ENCODE assay signal across 10 mouse cellular contexts in genomic region chr10:115328514-115328913, GRCm38 (mm10). TPM values are rescaled to one million over a fixed set of nuclear protein-coding genes. Genes with fewer than 3 reads are reported as not detected.
A peak's percentile ranks its signal among the peaks of the same experiment; 100 is the strongest.
DNase-seq lines count a peak whose midpoint lies in the region; ATAC-seq and TF ChIP-seq lines count a peak whose summit lies in the region.
"Had no signal": no experiment of that assay in that cellular context is flagged by ENCODE, and none has a peak within 500 bp of the region (broad histone marks: within the 10 kb centered on the region; RNA-seq: fewer than 3 reads in every experiment).

No protein-coding gene starts in this region.

- H3K27ac ChIP-seq in gastrocnemius, adult 2 months, result peak overlapping the region; percentile 64
- H3K27ac ChIP-seq in hindbrain, embryonic 11.5 days (ENCODE audit: low read depth, low read length), result no peak overlapping the region
- H3K27ac ChIP-seq: embryonic facial prominence, embryonic 13.5 days; hindbrain, embryonic 10.5 days had no signal

- no peak overlapping the region for H3K9ac ChIP-seq in hindbrain, embryonic 11.5 days (ENCODE audit: low read depth, low read length)
- H3K9ac ChIP-seq: embryonic facial prominence, embryonic 13.5 days had no signal

- H3K4me3 ChIP-seq in gastrocnemius, adult 2 months, result no peak overlapping the region
- H3K4me3 ChIP-seq in hindbrain, embryonic 11.5 days (ENCODE audit: low read depth, low read length), result no peak overlapping the region
- H3K4me3 ChIP-seq: embryonic facial prominence, embryonic 13.5 days; hindbrain, embryonic 10.5 days had no signal

- H3K27me3 ChIP-seq in hindbrain, embryonic 11.5 days (ENCODE audit: control insufficient read depth, insufficient read depth, low read length), result no peaks in the 10 kb centered on the region
- H3K27me3 ChIP-seq: embryonic facial prominence, embryonic 13.5 days had no signal

- H3K4me1 ChIP-seq in hindbrain, embryonic 11.5 days (replicated peaks; ENCODE audit: control insufficient read depth, insufficient read depth, low read length), result no peaks in the 10 kb centered on the region
- H3K4me1 ChIP-seq: hindbrain, embryonic 10.5 days had no signal

- H3K4me2 ChIP-seq in hindbrain, embryonic 11.5 days (replicated peaks; ENCODE audit: low read depth, low read length), result no peak overlapping the region
- H3K4me2 ChIP-seq: embryonic facial prominence, embryonic 13.5 days had no signal

- no peaks in the 10 kb centered on the region for H3K9me3 ChIP-seq in hindbrain, embryonic 11.5 days (ENCODE audit: control insufficient read depth, low read length)
- H3K9me3 ChIP-seq: embryonic facial prominence, embryonic 13.5 days; hindbrain, embryonic 10.5 days had no signal

- peak; percentile 76 for DNase-seq in gastrocnemius, adult 2 months
- no peak for DNase-seq in gastrocnemius, postnatal 4 days (ENCODE audit: low spot score in 2 of 2)
- DNase-seq in Muller cell, postnatal 12 days (ENCODE audit: inconsistent ontology term), result peak; percentile 88
- DNase-seq in gastrocnemius, postnatal 36 days, result peak; percentile 50 to 69
- no peak for DNase-seq in hindbrain, embryonic 11.5 days (ENCODE audit: low spot score)
- DNase-seq in left cerebral cortex, adult 11 months (ENCODE audit: low spot score), result no peak
- DNase-seq in layer of hippocampus, adult 9-10 months (ENCODE audit: low spot score), result no peak

- intact Hi-C loops in gastrocnemius, adult 2 months (cut with DNase I), result no loop called here
- intact Hi-C loops in gastrocnemius, postnatal 36 days (cut with DNase I), result loop anchor here (5.0 kb wide), 1 partner anchor 289 kb away; no protein-coding TSS in a partner anchor

- WGBS in hindbrain, embryonic 11.5 days, result 79% methylated on average over 6 of the region's 6 CpGs

- TF ChIP-seq CTCF in gastrocnemius, adult 2 months (IDR thresholded peaks at IDR 0.05), result no peak

- no peaks in the 10 kb centered on the region for H3K36me3 ChIP-seq in hindbrain, embryonic 11.5 days (ENCODE audit: control insufficient read depth, insufficient read depth, low read length)
- H3K36me3 ChIP-seq: embryonic facial prominence, embryonic 13.5 days; hindbrain, embryonic 10.5 days had no signal

- peak; percentile 89 for ATAC-seq in megakaryocyte progenitor cell, adult 5-6 weeks (replicated peaks; ENCODE audit: poor library complexity)
- no peak for ATAC-seq in hindbrain, embryonic 11.5 days (ENCODE audit: low FRiP score)

RNA-seq across cellular contexts. Expression of gene Rab21, which starts 13.1 kb away (rescaled TPM):
- 10 to 100 TPM; 47.1 to 66.2 TPM for total RNA-seq in gastrocnemius, adult 2 months (2021)
- 10 to 100 TPM; 26.4 to 27.1 TPM for total RNA-seq in gastrocnemius, postnatal 4 days (2021)
- 10 to 100 TPM; 42.9 to 45.1 TPM for total RNA-seq in gastrocnemius, postnatal 36 days (2021)
- total RNA-seq in megakaryocyte progenitor cell, adult 5-6 weeks (2015), result 94.3 and 102 TPM in 2 replicates
- total RNA-seq in megakaryocyte progenitor cell, adult 5-6 weeks (2017), result 46.5 and 49.5 TPM in 2 replicates
- polyA plus RNA-seq in hindbrain, embryonic 11.5 days (2014; fragmentation: Nextera tagmentation; extraction: Ambion mirVana), result 10.1 and 10.6 TPM in 2 replicates

RNA-seq across cellular contexts. Expression of gene Tmem19, which starts 33.8 kb away (rescaled TPM):
- total RNA-seq in gastrocnemius, adult 2 months (2021), result 10 to 100 TPM; 11.6 to 17.4 TPM
- total RNA-seq in gastrocnemius, postnatal 4 days (2021), result 10 to 100 TPM; 17.6 to 20.5 TPM
- total RNA-seq in gastrocnemius, postnatal 36 days (2021), result 10 to 100 TPM in 1 of 2 experiments, 1 to 10 TPM in 1; 9.0 to 16.0 TPM
- 13.1 and 14.3 TPM in 2 replicates for total RNA-seq in megakaryocyte progenitor cell, adult 5-6 weeks (2015)
- total RNA-seq in megakaryocyte progenitor cell, adult 5-6 weeks (2017), result 14.5 and 19.4 TPM in 2 replicates
- 35.7 and 39.1 TPM in 2 replicates for polyA plus RNA-seq in hindbrain, embryonic 11.5 days (2014; fragmentation: Nextera tagmentation; extraction: Ambion mirVana)

RNA-seq across cellular contexts. Expression of gene Thap2, which starts 55.7 kb away (rescaled TPM):
- total RNA-seq in gastrocnemius, adult 2 months (2021), result 10 to 100 TPM in 1 of 2 experiments, 1 to 10 TPM in 1; 5.3 to 11.1 TPM
- 1 to 10 TPM; 6.5 to 9.1 TPM for total RNA-seq in gastrocnemius, postnatal 4 days (2021)
- total RNA-seq in gastrocnemius, postnatal 36 days (2021), result 1 to 10 TPM; 4.4 to 6.6 TPM
- total RNA-seq in megakaryocyte progenitor cell, adult 5-6 weeks (2015), result 8.8 and 14.2 TPM in 2 replicates
- 9.9 and 13.1 TPM in 2 replicates for total RNA-seq in megakaryocyte progenitor cell, adult 5-6 weeks (2017)
- polyA plus RNA-seq in hindbrain, embryonic 11.5 days (2014; fragmentation: Nextera tagmentation; extraction: Ambion mirVana), result 26.8 and 31.1 TPM in 2 replicates

RNA-seq across cellular contexts. Expression of gene Zfc3h1, which starts 56.2 kb away (rescaled TPM):
- 10 to 100 TPM; 13.0 to 14.5 TPM for total RNA-seq in gastrocnemius, adult 2 months (2021)
- total RNA-seq in gastrocnemius, postnatal 4 days (2021), result 10 to 100 TPM; 23.0 to 28.3 TPM
- total RNA-seq in gastrocnemius, postnatal 36 days (2021), result 10 to 100 TPM in 1 of 2 experiments, 1 to 10 TPM in 1; 7.6 to 12.3 TPM
- 34.4 and 51.9 TPM in 2 replicates for total RNA-seq in megakaryocyte progenitor cell, adult 5-6 weeks (2015)
- 23.2 and 32.0 TPM in 2 replicates for total RNA-seq in megakaryocyte progenitor cell, adult 5-6 weeks (2017)
- polyA plus RNA-seq in hindbrain, embryonic 11.5 days (2014; fragmentation: Nextera tagmentation; extraction: Ambion mirVana), result 22.0 and 31.0 TPM in 2 replicates

Comparison
In these comparisons a context has a peak if more than half of its experiments do, and no peak if none do; other contexts are left out.
1. DNase-seq: peak in gastrocnemius, adult 2 months (single experiment), Muller cell, postnatal 12 days (single experiment) and gastrocnemius, postnatal 36 days (2 of 2); none in gastrocnemius, postnatal 4 days (0 of 2), hindbrain, embryonic 11.5 days (single experiment), left cerebral cortex, adult 11 months (single experiment) and layer of hippocampus, adult 9-10 months (single experiment).